9 mouse cellular contexts compared by ENCODE assay signal in the genomic region with DNA sequence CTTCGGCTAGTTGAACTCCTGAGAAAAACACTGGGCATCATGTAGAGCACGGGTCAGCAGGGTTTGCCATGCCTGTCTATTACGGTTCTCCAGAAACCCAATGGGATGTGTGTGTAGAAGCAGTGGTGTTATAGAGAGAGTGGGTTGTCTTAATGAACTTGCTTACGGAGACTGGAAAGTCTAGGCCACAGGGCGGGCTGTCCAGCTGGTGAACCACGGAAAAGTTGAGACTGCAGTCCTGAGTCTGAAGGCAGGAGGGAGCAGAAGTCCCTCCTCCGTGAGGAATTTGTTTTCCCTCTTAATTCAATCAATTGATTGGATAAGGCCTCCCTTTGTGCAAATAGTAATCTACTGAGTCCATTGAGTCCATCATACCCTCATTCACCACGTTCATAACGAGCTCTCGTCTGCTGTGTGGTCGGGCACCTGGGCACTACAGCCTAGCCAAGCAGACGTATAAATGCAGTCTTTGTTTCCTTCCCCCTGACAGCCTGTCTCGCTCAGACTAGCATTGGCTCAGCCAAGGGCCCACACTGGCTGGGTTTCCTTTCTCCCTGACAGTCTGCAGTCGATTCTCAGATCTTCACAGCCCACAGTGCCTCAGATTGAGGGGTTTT.
DNase-seq lines count a peak whose midpoint lies in the region; ATAC-seq and TF ChIP-seq lines count a peak whose summit lies in the region.
"Had no signal": no experiment of that assay in that cellular context is flagged by ENCODE, and none has a peak within 500 bp of the region (broad histone marks: within the 10 kb centered on the region; RNA-seq: fewer than 3 reads in every experiment).

No protein-coding gene starts in this region.

- no peak for DNase-seq in lung, postnatal 10 days
- peak; percentile 43 for DNase-seq in limb, embryonic 14.5 days (ENCODE audit: low spot score)
- DNase-seq in stomach, postnatal 0 days (ENCODE audit: low spot score): no peak
- no peak for DNase-seq in cerebellum, adult 2 months
- DNase-seq in gastrocnemius, adult 2 months: no peak
- DNase-seq in adrenal gland, postnatal 14 days: no peak
- DNase-seq: cerebellum, adult 18-20 months had no signal

- H3K4me1 ChIP-seq in lung, embryonic 16.5 days (replicated peaks; ENCODE audit: control insufficient read depth, insufficient read depth, low read length): no peaks in the 10 kb centered on the region
- no peaks in the 10 kb centered on the region; the same call in 1 of the 2 replicates for H3K4me1 ChIP-seq in limb, embryonic 14.5 days (ENCODE audit: control insufficient read depth, insufficient read depth, low read length)
- no peaks in the 10 kb centered on the region for H3K4me1 ChIP-seq in stomach, postnatal 0 days (replicated peaks; ENCODE audit: control insufficient read depth, insufficient read depth)
- no peaks in the 10 kb centered on the region; the same call in 1 of the 2 replicates for H3K4me1 ChIP-seq in cerebellum, adult 2 months (ENCODE audit: control insufficient read depth, insufficient read depth, low read length)

- TF ChIP-seq POLR2A in limb, embryonic 14.5 days (IDR thresholded peaks at IDR 0.05; ENCODE audit: borderline replicate concordance, extremely low read depth, insufficient read depth, insufficient read length): no peak
- TF ChIP-seq POLR2A in cerebellum, adult 2 months (IDR thresholded peaks at IDR 0.05; ENCODE audit: borderline replicate concordance, insufficient read depth, low read length): no peak

- TF ChIP-seq EP300 in stomach, postnatal 0 days (optimal IDR thresholded peaks at IDR 0.05): no peak

- H3K4me2 ChIP-seq in lung, embryonic 16.5 days (ENCODE audit: low read depth, low read length): no peak overlapping the region
- H3K4me2 ChIP-seq in limb, embryonic 14.5 days (replicated peaks; ENCODE audit: low read depth, low read length, severe bottlenecking): no peak overlapping the region
- H3K4me2 ChIP-seq in stomach, postnatal 0 days (replicated peaks; ENCODE audit: low read depth): no peak overlapping the region

- H3K9ac ChIP-seq in lung, embryonic 16.5 days (ENCODE audit: low read length): no peak overlapping the region
- H3K9ac ChIP-seq in limb, embryonic 14.5 days (ENCODE audit: low read depth, low read length, severe bottlenecking): no peak overlapping the region
- no peak overlapping the region for H3K9ac ChIP-seq in stomach, postnatal 0 days (ENCODE audit: low read length)

- 54% methylated on average over 14 of the region's 14 CpGs for WGBS in lung, embryonic 16.5 days
- 49% methylated on average over 14 of the region's 14 CpGs for whole genome bisulfite sequencing in limb, embryonic 14.5 days
- WGBS in stomach, postnatal 0 days: 54% methylated on average over 14 of the region's 14 CpGs
- 41% methylated on average over 14 of the region's 14 CpGs for WGBS in cerebellum, adult 2 months

- H3K9me3 ChIP-seq in lung, embryonic 16.5 days (ENCODE audit: control insufficient read depth, low read length): no peaks in the 10 kb centered on the region
- no peaks in the 10 kb centered on the region for H3K9me3 ChIP-seq in limb, embryonic 14.5 days (ENCODE audit: control insufficient read depth, low read length)
- H3K9me3 ChIP-seq in stomach, postnatal 0 days (ENCODE audit: control insufficient read depth, low read length): no peaks in the 10 kb centered on the region

- H3K27ac ChIP-seq in lung, embryonic 16.5 days (ENCODE audit: low read length): no peak overlapping the region
- H3K27ac ChIP-seq in limb, embryonic 14.5 days (replicated peaks; ENCODE audit: low read depth, low read length): peak overlapping the region; percentile 58
- H3K27ac ChIP-seq in stomach, postnatal 0 days (replicated peaks): no peak overlapping the region
- H3K27ac ChIP-seq in cerebellum, adult 2 months (ENCODE audit: insufficient read depth, low read length): no peak overlapping the region
- H3K27ac ChIP-seq in gastrocnemius, adult 2 months: no peak overlapping the region

- no peaks in the 10 kb centered on the region for H3K27me3 ChIP-seq in lung, embryonic 16.5 days (ENCODE audit: control insufficient read depth, insufficient read depth, low read depth, low read length)
- H3K27me3 ChIP-seq in limb, embryonic 14.5 days (ENCODE audit: control insufficient read depth, insufficient read depth, low read length): no peaks in the 10 kb centered on the region
- H3K27me3 ChIP-seq in stomach, postnatal 0 days (ENCODE audit: control insufficient read depth, insufficient read depth, low read length): no peaks in the 10 kb centered on the region
- no peaks in the 10 kb centered on the region for H3K27me3 ChIP-seq in cerebellum, adult 2 months (ENCODE audit: control insufficient read depth, insufficient read depth, low read length)

- TF ChIP-seq CTCF in stomach, postnatal 0 days (IDR thresholded peaks at IDR 0.05; ENCODE audit: low read depth): no peak
- TF ChIP-seq CTCF in cerebellum, adult 2 months (IDR thresholded peaks at IDR 0.05; ENCODE audit: borderline replicate concordance, insufficient read depth, low read depth, low read length): no peak
- TF ChIP-seq CTCF in gastrocnemius, adult 2 months (IDR thresholded peaks at IDR 0.05): no peak

- intact Hi-C loops in gastrocnemius, adult 2 months (cut with DNase I): no loop called here

- H3K36me3 ChIP-seq in lung, embryonic 16.5 days (ENCODE audit: control insufficient read depth, insufficient read depth, low read length): no peaks in the 10 kb centered on the region
- no peaks in the 10 kb centered on the region for H3K36me3 ChIP-seq in limb, embryonic 14.5 days (ENCODE audit: control insufficient read depth, insufficient read depth, low read length)
- no peaks in the 10 kb centered on the region for H3K36me3 ChIP-seq in stomach, postnatal 0 days (ENCODE audit: control insufficient read depth, insufficient read depth, low read length)

- no peak overlapping the region for H3K4me3 ChIP-seq in lung, embryonic 16.5 days (ENCODE audit: low read length)
- no peak overlapping the region for H3K4me3 ChIP-seq in limb, embryonic 14.5 days (replicated peaks; ENCODE audit: low read length)
- no peak overlapping the region for H3K4me3 ChIP-seq in stomach, postnatal 0 days (ENCODE audit: low read depth, low read length)
- H3K4me3 ChIP-seq in cerebellum, adult 2 months (replicated peaks; ENCODE audit: insufficient read depth, low read depth, low read length): no peak overlapping the region
- H3K4me3 ChIP-seq in gastrocnemius, adult 2 months: no peak overlapping the region

- peak; percentile 62; the same call in 1 of the 2 replicates for ATAC-seq in lung, embryonic 16.5 days (ENCODE audit: low read depth)
- ATAC-seq in hematopoietic stem cell, adult 5-6 weeks (replicated peaks in 1 of 2; ENCODE audit: insufficient read depth in 1 of 2, low FRiP score in 2 of 2, low TSS enrichment in 1 of 2, low read depth in 1 of 2, poor library complexity in 2 of 2, severe bottlenecking in 2 of 2): peak; percentile 22 to 56; a peak in 1 of 4 replicates
- ATAC-seq in limb, embryonic 14.5 days (ENCODE audit: low FRiP score, low read depth): peak; percentile 84
- peak; percentile 82 for ATAC-seq in stomach, postnatal 0 days (ENCODE audit: low FRiP score, low TSS enrichment)
